Mouse (Mus musculus) embryonic facial prominence, embryonic 13.5 days (tissue): Measurements from ENCODE around the gene Ube2e1. TPM values are rescaled to one million over a fixed set of nuclear protein-coding genes. Genes with fewer than 3 reads are reported as not detected.

Experiments used
- ATAC-seq: fragments of 200-750 bp; cut with Nextera tagmentation; 2 replicates; pipeline ENCODE4 v1.8.0; 2017; ENCODE audit warnings: low read depth; ENCODE audit not compliant: insufficient number of reproducible peaks, insufficient read depth, low FRiP score, low TSS enrichment
- H3K27ac ChIP-seq: fragments of 300-500 bp; sonication (generic); 2 replicates; pipeline ENCODE4 v1.5.1; 2015; ENCODE audit warnings: moderate library complexity, mild to moderate bottlenecking, inconsistent platforms
- H3K27me3 ChIP-seq: fragments of 300-500 bp; sonication (generic); 2 replicates; pipeline ENCODE4 v1.6.1; 2015; ENCODE audit warnings: mild to moderate bottlenecking, inconsistent platforms
- H3K36me3 ChIP-seq: fragments of 300-500 bp; sonication (generic); 2 replicates; pipeline ENCODE4 v1.6.1; 2015; ENCODE audit warnings: mild to moderate bottlenecking, inconsistent platforms
- H3K4me1 ChIP-seq: fragments of 300-500 bp; sonication (generic); 2 replicates; pipeline ENCODE4 v1.6.1; 2015; ENCODE audit warnings: inconsistent platforms
- H3K4me2 ChIP-seq: fragments of 300-500 bp; sonication (generic); 2 replicates; pipeline ENCODE4 v1.6.1; 2015; ENCODE audit warnings: moderate library complexity, mild to moderate bottlenecking, inconsistent platforms
- H3K4me3 ChIP-seq: fragments of 300-500 bp; sonication (generic); 2 replicates; pipeline ENCODE4 v1.5.1; 2015; ENCODE audit warnings: mild to moderate bottlenecking, inconsistent platforms
- H3K9ac ChIP-seq: fragments of 300-500 bp; sonication (generic); 2 replicates; pipeline ENCODE4 v1.6.1; 2015; ENCODE audit warnings: mild to moderate bottlenecking, inconsistent platforms
- H3K9me3 ChIP-seq: fragments of 300-500 bp; sonication (generic); 2 replicates; pipeline ENCODE4 v1.6.1; 2016; ENCODE audit warnings: inconsistent platforms
- WGBS: fragments of 180-500 bp; shearing (Covaris S2); methylation state at CpG from one replicate; pipeline ENCODE4 v1.1.7; 2015; ENCODE audit warnings: mixed read lengths; 5-methylcytosine and 5-hydroxymethylcytosine counted together
- polyA plus RNA-seq: library from polyadenylated mRNA; unstranded; fragments of >200 nt; fragmentation: Nextera tagmentation; extraction: Ambion mirVana; gene quantifications from 2 replicates; pipeline ENCODE4 v1.2.1, GENCODE M21; 2015

Ube2e1 gene
- polyA plus RNA-seq, 1 experiment from 2014 or later: 158 TPM

DNA sequence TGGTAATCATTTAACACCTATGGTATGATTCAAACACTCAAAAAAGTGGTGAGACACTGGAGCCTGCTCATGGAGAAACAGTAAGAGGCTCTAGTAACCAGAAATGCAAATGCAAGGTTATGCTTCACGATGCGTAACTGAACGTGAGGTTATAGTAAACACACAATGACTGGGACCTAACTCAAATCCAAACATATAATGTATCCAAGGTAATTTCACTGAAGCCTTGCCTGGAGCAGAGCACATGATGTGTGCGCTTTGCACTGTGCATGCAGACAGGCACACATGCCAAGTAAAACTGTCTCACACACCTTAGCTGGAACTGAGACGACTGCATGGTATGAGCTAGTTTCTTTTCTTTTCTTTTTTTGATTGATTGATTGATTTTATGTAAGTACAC is 27.5 kb downstream of the Ube2e1 start:
- ATAC-seq: 0 out of 2 replicates have a peak, but pooled peaks have one; percentile 26
- 84% methylated on average over 5 of the region's 5 CpGs for WGBS

DNA sequence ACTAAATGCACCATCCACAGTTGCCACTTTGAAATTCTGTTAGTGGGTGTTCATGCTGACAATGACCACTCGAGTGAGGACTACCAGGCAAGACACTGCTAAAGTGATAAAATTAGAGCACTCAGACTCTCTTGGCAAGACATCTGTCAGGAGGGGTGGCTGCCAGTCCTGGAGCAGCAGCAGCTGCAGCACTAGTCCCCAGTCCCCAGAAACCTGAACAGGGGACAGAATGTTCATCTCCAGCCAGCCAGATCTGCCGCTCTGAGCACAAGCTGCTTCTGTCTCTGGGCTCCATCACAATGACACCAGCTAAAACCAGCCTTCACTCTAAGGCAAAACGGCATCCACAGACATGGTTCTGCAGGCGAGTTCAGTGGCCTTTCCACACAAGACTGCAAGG is 28.4 kb downstream of the Ube2e1 start:
- WGBS: 79% methylated on average over 4 of the region's 4 CpGs
- Histone ChIP-seq H3K4me2 (no peak overlapping the region), H3K4me1 (peaks cover 4% of the 10 kb centered on the region; the same call in 1 of the 2 replicates), H3K9me3 (no peaks in the 10 kb centered on the region), H3K27ac (no peak overlapping the region), H3K9ac (no peak overlapping the region), H3K27me3 (no peaks in the 10 kb centered on the region), H3K36me3 (peaks cover 18% of the 10 kb centered on the region; the same call in 1 of the 2 replicates), H3K4me3 (no peak overlapping the region)
- no peak for ATAC-seq

More for the DNA sequence above, 27.5 kb downstream of the Ube2e1 start:
- H3K4me1 ChIP-seq: peaks cover 4% of the 10 kb centered on the region; the same call in 1 of the 2 replicates
- H3K27ac ChIP-seq: no peak overlapping the region
- H3K27me3 ChIP-seq: no peaks in the 10 kb centered on the region
- no peak overlapping the region for H3K4me2 ChIP-seq
- no peak overlapping the region for H3K4me3 ChIP-seq
- peaks cover 11% of the 10 kb centered on the region; the same call in 1 of the 2 replicates for H3K36me3 ChIP-seq
- H3K9ac ChIP-seq: no peak overlapping the region
- H3K9me3 ChIP-seq: no peaks in the 10 kb centered on the region

DNA sequence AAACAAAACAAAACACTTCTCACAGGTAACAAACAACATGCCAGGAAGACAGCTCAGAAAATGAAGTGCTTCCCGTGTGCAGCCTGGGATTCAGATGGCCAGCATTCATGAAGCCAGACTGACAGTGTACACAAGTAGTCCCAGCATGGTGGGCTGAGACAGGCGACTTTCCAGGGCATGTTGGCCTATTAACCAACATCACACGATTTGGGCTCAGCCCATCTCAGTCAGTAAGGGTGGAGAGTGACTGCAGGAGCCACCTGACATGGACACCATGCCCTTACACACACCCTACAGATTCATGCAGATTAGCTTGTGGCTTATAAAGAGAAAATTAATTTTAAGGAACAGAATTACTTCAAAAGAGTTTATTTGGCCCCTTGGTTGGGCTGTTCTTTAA is 28.9 kb downstream of the Ube2e1 start:
- Histone ChIP-seq H3K9me3 (no peaks in the 10 kb centered on the region), H3K27me3 (no peaks in the 10 kb centered on the region), H3K36me3 (peaks cover 18% of the 10 kb centered on the region; the same call in 1 of the 2 replicates), H3K27ac (no peak overlapping the region), H3K4me2 (no peak overlapping the region), H3K4me3 (no peak overlapping the region), H3K9ac (no peak overlapping the region), H3K4me1 (peaks cover 4% of the 10 kb centered on the region; the same call in 1 of the 2 replicates)
- WGBS: 78% methylated on average over 3 of the region's 3 CpGs
- no peak for ATAC-seq

DNA sequence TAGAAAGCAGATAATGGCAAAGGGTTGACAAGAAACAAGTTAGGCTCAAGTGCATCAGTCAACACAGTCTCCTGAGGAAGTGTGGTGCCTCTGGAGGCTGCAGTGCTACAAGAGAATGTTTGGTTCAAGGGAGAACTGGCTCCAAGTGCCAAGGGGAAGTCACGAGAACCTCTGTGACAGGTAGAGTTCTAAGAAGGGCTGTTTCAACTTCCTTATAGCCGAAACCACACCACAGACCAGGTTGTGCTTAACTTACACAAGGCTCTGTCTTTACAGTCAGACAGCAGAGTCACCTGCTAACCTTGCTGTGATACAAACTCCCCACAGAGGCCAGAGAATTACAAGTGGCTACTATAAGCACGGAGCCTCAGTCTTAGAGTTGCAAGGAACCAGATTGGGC is 30.1 kb downstream of the Ube2e1 start:
- no peak overlapping the region for H3K4me2 ChIP-seq
- no peak overlapping the region for H3K4me3 ChIP-seq
- no peaks in the 10 kb centered on the region for H3K27me3 ChIP-seq
- no peaks in the 10 kb centered on the region for H3K9me3 ChIP-seq
- peaks cover 4% of the 10 kb centered on the region; the same call in 1 of the 2 replicates for H3K4me1 ChIP-seq
- no peak for ATAC-seq
- peaks cover 18% of the 10 kb centered on the region; the same call in 1 of the 2 replicates for H3K36me3 ChIP-seq
- no peak overlapping the region for H3K27ac ChIP-seq
- 84% methylated on average over 3 of the region's 3 CpGs for WGBS
- no peak overlapping the region for H3K9ac ChIP-seq

DNA sequence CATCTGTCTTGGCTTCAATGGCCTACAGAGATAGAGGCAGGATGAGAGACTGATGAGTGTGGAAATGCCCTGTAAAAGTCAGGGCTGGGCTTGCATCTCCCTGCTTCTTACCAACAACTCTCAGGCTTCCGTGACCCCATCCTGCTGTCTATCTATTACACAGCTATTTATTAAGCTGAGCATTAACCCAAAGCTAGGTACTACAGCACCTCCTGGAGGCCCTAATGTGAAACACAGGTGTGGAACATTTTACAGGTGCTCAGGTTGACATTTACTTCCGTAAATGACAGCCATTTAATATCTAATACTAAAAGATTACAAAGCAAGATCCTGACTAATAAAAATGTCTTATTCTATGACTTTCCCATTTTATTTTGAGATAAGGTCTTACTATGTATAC is 31.0 kb downstream of the Ube2e1 start:
- no peak overlapping the region for H3K27ac ChIP-seq
- H3K27me3 ChIP-seq: no peaks in the 10 kb centered on the region
- H3K4me2 ChIP-seq: no peak overlapping the region
- no peak for ATAC-seq
- no peaks in the 10 kb centered on the region for H3K9me3 ChIP-seq
- no peak overlapping the region for H3K4me3 ChIP-seq
- H3K36me3 ChIP-seq: peaks cover 11% of the 10 kb centered on the region; the same call in 1 of the 2 replicates
- WGBS: 89% methylated on average over 2 of the region's 2 CpGs
- no peak overlapping the region for H3K9ac ChIP-seq
- peaks cover 4% of the 10 kb centered on the region; the same call in 1 of the 2 replicates for H3K4me1 ChIP-seq

DNA sequence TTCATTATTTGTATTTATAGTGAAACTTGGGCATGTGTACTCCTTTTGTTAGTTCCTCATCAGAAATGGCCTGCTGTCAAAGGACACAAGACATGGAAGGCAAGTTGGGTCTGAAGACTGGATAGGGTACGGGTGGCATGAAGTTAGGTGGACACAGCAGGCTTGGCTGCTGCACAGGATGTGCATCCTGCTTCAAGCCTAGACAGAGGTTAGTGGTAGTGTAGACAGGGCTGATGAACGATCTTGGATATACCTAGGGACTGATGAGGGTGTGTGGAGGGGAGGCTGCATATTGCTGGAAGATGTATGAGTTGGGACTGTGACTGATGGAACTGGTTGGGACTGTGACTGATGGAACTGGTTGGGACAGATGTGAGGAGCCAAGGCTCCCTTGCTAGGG is 32.8 kb downstream of the Ube2e1 start:
- H3K4me1 ChIP-seq: peaks cover 4% of the 10 kb centered on the region; the same call in 1 of the 2 replicates
- WGBS: 89% methylated on average over 2 of the region's 2 CpGs

DNA sequence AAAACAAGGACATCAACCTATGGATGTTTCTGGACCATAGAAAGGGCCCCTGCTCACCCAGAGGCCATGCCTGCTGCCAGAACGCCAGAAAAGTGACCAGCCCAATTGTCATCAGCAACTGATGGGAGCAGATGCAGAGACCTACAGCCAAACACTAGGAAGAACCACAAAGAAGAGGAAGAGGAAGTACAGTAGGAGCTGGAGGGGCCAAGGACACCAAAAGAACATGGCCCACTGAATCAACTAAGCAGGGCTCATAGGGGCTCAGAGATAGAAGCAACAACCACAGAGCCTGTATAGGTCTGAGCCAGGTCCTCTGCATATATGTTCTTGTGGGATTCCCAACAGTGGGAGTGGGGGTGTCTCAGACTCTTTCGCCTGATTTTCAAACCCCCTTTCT is 34.2 kb downstream of the Ube2e1 start:
- Histone ChIP-seq H3K4me3 (no peak overlapping the region), H3K4me2 (no peak overlapping the region), H3K4me1 (peaks cover 4% of the 10 kb centered on the region; the same call in 1 of the 2 replicates), H3K9ac (no peak overlapping the region), H3K36me3 (peaks cover 8% of the 10 kb centered on the region; the same call in 1 of the 2 replicates), H3K27ac (no peak overlapping the region), H3K9me3 (no peaks in the 10 kb centered on the region), H3K27me3 (no peaks in the 10 kb centered on the region)
- 84% methylated on average over 2 of the region's 2 CpGs for WGBS
- no peak for ATAC-seq

More for the DNA sequence above, 32.8 kb downstream of the Ube2e1 start:
- ATAC-seq: no peak
- no peaks in the 10 kb centered on the region for H3K9me3 ChIP-seq
- H3K27ac ChIP-seq: no peak overlapping the region
- H3K9ac ChIP-seq: no peak overlapping the region
- H3K4me2 ChIP-seq: no peak overlapping the region
- H3K4me3 ChIP-seq: no peak overlapping the region
- no peaks in the 10 kb centered on the region for H3K27me3 ChIP-seq
- peaks cover 8% of the 10 kb centered on the region; the same call in 1 of the 2 replicates for H3K36me3 ChIP-seq

DNA sequence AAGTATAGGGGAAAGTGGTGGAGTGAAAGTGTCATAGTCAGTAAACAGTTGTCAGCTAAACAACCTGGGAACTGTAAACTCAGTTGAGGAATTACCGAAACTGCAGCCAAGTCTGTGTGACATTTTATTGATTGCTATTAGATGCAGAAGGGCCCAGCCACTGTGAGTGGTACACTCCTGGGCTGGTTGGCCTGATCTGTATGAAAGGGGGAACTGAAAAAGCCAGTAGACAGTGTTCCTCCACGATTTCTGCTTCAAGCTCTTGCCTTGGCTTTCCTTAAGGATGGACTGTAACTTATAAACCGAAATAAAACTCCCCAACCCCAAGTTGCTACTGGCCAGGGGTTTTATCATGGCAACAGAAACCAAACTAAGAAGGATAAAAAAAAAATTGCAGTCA is 39.1 kb downstream of the Ube2e1 start:
- 89% methylated on average over 3 of the region's 3 CpGs for WGBS
- ATAC-seq: no peak
- Histone ChIP-seq H3K4me3 (no peak overlapping the region), H3K9me3 (no peaks in the 10 kb centered on the region), H3K4me2 (no peak overlapping the region), H3K9ac (no peak overlapping the region), H3K4me1 (no peaks in the 10 kb centered on the region), H3K36me3 (0 out of 2 replicates have a peak, but pooled peaks cover 3% of the 10 kb centered on the region), H3K27ac (no peak overlapping the region), H3K27me3 (no peaks in the 10 kb centered on the region)

DNA sequence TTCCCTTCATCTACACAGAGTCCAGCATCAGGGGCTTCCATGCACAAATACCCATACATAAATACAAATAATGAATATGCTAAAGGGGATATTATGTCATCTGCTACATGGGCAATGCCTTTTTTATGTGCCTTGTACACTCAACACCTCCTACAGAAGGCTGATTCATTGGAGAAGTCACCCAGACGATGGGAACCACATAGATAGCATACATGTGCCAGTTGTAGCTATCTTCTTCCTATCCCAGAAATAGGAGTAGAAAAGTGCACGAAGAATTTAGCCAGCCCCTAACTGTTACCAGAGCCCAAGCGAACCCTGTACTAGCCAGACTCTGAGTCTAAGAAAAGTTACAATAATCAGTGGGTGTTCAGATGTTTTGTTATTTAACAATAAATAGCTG is 39.5 kb downstream of the Ube2e1 start:
- 86% methylated on average over 3 of the region's 3 CpGs for WGBS
- no peak for ATAC-seq

DNA sequence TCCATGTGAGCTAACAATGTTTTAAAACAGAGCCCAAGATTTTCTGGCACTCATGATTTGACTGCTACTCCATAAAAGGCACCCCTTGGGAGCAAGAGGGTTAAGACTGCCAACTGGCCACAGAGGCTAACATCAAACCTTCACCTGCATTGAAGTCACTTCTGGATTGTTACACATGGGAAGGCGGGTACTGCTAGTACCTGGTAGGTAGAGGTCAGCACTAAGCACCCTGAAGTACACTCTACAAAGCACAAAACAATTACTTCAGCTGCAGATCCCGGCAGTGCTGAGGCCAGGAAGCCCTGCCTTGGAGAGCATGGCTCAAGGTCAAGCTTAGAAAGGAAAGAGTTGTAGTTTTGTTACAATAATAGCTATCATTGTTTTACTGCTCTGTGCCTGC is 44.3 kb downstream of the Ube2e1 start:
- Histone ChIP-seq H3K27me3 (no peaks in the 10 kb centered on the region), H3K4me2 (no peak overlapping the region), H3K27ac (no peak overlapping the region), H3K9ac (no peak overlapping the region), H3K4me3 (no peak overlapping the region), H3K36me3 (peaks cover 12% of the 10 kb centered on the region; the same call in 1 of the 2 replicates), H3K4me1 (no peaks in the 10 kb centered on the region), H3K9me3 (no peaks in the 10 kb centered on the region)
- WGBS: 71% methylated on average over 2 of the region's 2 CpGs
- ATAC-seq: no peak

More for the DNA sequence above, 39.5 kb downstream of the Ube2e1 start:
- Histone ChIP-seq H3K4me2 (no peak overlapping the region), H3K9me3 (no peaks in the 10 kb centered on the region), H3K4me3 (no peak overlapping the region), H3K27me3 (no peaks in the 10 kb centered on the region), H3K36me3 (0 out of 2 replicates have a peak, but pooled peaks cover 3% of the 10 kb centered on the region), H3K9ac (no peak overlapping the region), H3K27ac (no peak overlapping the region), H3K4me1 (no peaks in the 10 kb centered on the region)

DNA sequence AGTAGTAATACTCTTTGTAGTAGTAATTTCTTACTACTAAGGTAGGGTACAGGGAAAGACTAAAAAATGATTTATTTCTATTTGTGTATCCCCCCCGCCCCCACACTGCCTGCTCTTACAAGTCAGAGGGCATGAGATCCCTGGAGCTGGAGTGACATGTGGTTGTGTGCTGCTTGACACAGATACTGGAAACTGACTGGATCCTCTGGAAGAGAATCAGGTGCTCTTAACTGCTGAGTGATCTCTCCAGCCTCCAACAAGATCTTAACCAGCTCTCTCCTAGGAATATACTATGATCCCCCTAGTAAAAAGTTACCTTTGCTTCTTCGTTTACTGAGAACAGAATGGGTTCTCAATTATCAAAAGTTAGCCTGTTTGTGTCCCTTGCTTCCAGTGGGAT is 45.2 kb downstream of the Ube2e1 start:
- Histone ChIP-seq H3K9me3 (no peaks in the 10 kb centered on the region), H3K27me3 (no peaks in the 10 kb centered on the region), H3K4me3 (no peak overlapping the region), H3K36me3 (peaks cover 18% of the 10 kb centered on the region), H3K4me2 (no peak overlapping the region), H3K9ac (no peak overlapping the region), H3K27ac (no peak overlapping the region), H3K4me1 (no peaks in the 10 kb centered on the region)
- no peak for ATAC-seq
- 88% methylated on average over 2 of the region's 2 CpGs for WGBS

DNA sequence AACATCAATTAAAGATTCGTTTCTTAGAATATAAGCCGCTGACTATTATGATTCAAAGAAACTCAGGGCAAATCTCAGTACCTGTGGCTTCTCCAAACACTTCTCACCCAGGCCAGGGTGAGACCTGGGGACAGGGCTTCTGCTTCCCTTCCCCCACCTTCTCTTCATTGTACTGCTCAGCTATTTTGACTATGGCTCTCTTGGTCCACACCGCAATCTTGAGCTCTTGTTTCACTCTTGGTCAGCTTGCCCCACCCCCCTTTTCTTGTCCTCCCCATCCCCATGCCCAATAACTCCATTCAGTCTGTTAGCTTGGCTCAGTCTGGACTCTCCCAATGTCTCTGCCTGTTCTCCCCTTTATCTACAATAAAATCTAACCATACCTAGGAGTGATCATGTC is 46.2 kb downstream of the Ube2e1 start:
- no peaks in the 10 kb centered on the region for H3K27me3 ChIP-seq
- no peak overlapping the region for H3K9ac ChIP-seq
- H3K4me1 ChIP-seq: no peaks in the 10 kb centered on the region
- no peak overlapping the region for H3K27ac ChIP-seq
- ATAC-seq: no peak
- H3K9me3 ChIP-seq: no peaks in the 10 kb centered on the region
- 85% methylated on average over 3 of the region's 3 CpGs for WGBS
- H3K4me2 ChIP-seq: no peak overlapping the region
- no peak overlapping the region for H3K4me3 ChIP-seq
- H3K36me3 ChIP-seq: peaks cover 23% of the 10 kb centered on the region
